Mouse (Mus musculus) midbrain, embryonic 14.5 days (tissue): ENCODE data around the gene Pcdh15. TPM values are rescaled to one million over a fixed set of nuclear protein-coding genes. Genes with fewer than 3 reads are reported as not detected.
A peak's percentile ranks its signal among the peaks of the same experiment; 100 is the strongest.

ENCODE experiments used
- ATAC-seq: fragments of 200-750 bp; cut with Nextera tagmentation; 2 replicates; pipeline ENCODE4 v1.8.0; 2017; ENCODE audit warnings: moderate number of reproducible peaks, moderate library complexity; ENCODE audit not compliant: low FRiP score, low TSS enrichment
- DNase-seq: peaks from one replicate; pipeline ENCODE4 v3.0.0-alpha.2; 2015
- H3K27ac ChIP-seq: fragments of 300-500 bp; sonication (generic); replicated peaks from 2 replicates; pipeline ENCODE4 v1.5.1; 2014; ENCODE audit warnings: mild to moderate bottlenecking, low read depth, low read length, moderate library complexity
- H3K27me3 ChIP-seq: fragments of 300-500 bp; sonication (generic); 2 replicates; pipeline ENCODE4 v1.6.1; 2014; ENCODE audit warnings: low read length, control low read depth, mixed read lengths; ENCODE audit not compliant: control insufficient read depth, insufficient read depth
- H3K36me3 ChIP-seq: fragments of 300-500 bp; sonication (generic); 2 replicates; pipeline ENCODE4 v1.6.1; 2014; ENCODE audit warnings: low read length, control low read depth; ENCODE audit not compliant: control insufficient read depth, insufficient read depth
- H3K4me1 ChIP-seq: fragments of 300-500 bp; sonication (generic); 2 replicates; pipeline ENCODE4 v1.6.1; 2014; ENCODE audit warnings: mild to moderate bottlenecking, antibody characterized with exemption, low read length, control low read depth; ENCODE audit not compliant: control insufficient read depth, insufficient read depth
- H3K4me2 ChIP-seq: fragments of 300-500 bp; sonication (generic); 2 replicates; pipeline ENCODE4 v1.6.1; 2014; ENCODE audit warnings: mild to moderate bottlenecking, low read length, moderate library complexity
- H3K4me3 ChIP-seq: fragments of 300-500 bp; sonication (generic); replicated peaks from 2 replicates; pipeline ENCODE4 v1.5.1; 2014; ENCODE audit warnings: low read depth, low read length
- H3K9ac ChIP-seq: fragments of 300-500 bp; sonication (generic); replicated peaks from 2 replicates; pipeline ENCODE4 v1.6.1; 2014; ENCODE audit warnings: mild to moderate bottlenecking, low read length, moderate library complexity
- H3K9me3 ChIP-seq: fragments of 300-500 bp; sonication (generic); 2 replicates; pipeline ENCODE4 v1.6.1; 2016; ENCODE audit warnings: low read length, control low read depth, mixed read lengths; ENCODE audit not compliant: control insufficient read depth
- WGBS: fragments of 180-500 bp; shearing (Covaris S2); extraction: QIAGEN DNeasy Blood & Tissue Kit; methylation state at CpG from one replicate; pipeline ENCODE4 v1.1.7; 2014; 5-methylcytosine and 5-hydroxymethylcytosine counted together
- polyA plus RNA-seq: library from polyadenylated mRNA; unstranded; fragments of >200 nt; fragmentation: Nextera tagmentation; extraction: Ambion mirVana; gene quantifications from 2 replicates; pipeline ENCODE4 v1.2.1, GENCODE M21; 2014

Pcdh15 gene
- polyA plus RNA-seq, 1 experiment from 2014 or later: 10.4 TPM

GRCm38 (mm10) chr10:73788163-73788562, 689.0 kb downstream of the Pcdh15 start:
- Histone ChIP-seq H3K4me3 (no peak overlapping the region), H3K36me3 (no peaks in the 10 kb centered on the region), H3K27me3 (no peaks in the 10 kb centered on the region), H3K27ac (no peak overlapping the region), H3K9me3 (no peaks in the 10 kb centered on the region), H3K4me2 (no peak overlapping the region), H3K4me1 (no peaks in the 10 kb centered on the region), H3K9ac (no peak overlapping the region)
- 81% methylated on average over 3 of the region's 3 CpGs for WGBS
- ATAC-seq (no peak), DNase-seq (no peak)

- H3K36me3 ChIP-seq: no peaks in the 10 kb centered on the region
- no peaks in the 10 kb centered on the region for H3K9me3 ChIP-seq
- no peaks in the 10 kb centered on the region for H3K4me1 ChIP-seq
- no peak overlapping the region for H3K27ac ChIP-seq
- no peak overlapping the region for H3K4me3 ChIP-seq
- no peaks in the 10 kb centered on the region for H3K27me3 ChIP-seq
- ATAC-seq: no peak
- no peak for DNase-seq
- H3K9ac ChIP-seq: no peak overlapping the region
- 89% methylated on average over 4 of the region's 4 CpGs for WGBS
- H3K4me2 ChIP-seq: no peak overlapping the region
Measured at GRCm38 (mm10) chr10:73805069-73805468, 705.9 kb downstream of the Pcdh15 start.

GRCm38 (mm10) chr10:73812311-73812710, 713.2 kb downstream of the Pcdh15 start:
- no peak overlapping the region for H3K27ac ChIP-seq
- no peaks in the 10 kb centered on the region for H3K36me3 ChIP-seq
- ATAC-seq (no peak), DNase-seq (no peak)
- H3K9me3 ChIP-seq: no peaks in the 10 kb centered on the region
- no peak overlapping the region for H3K9ac ChIP-seq
- H3K27me3 ChIP-seq: no peaks in the 10 kb centered on the region
- WGBS: 78% methylated on average over 8 of the region's 8 CpGs
- no peak overlapping the region for H3K4me3 ChIP-seq
- no peaks in the 10 kb centered on the region for H3K4me1 ChIP-seq
- H3K4me2 ChIP-seq: no peak overlapping the region

- Histone ChIP-seq H3K27ac (no peak overlapping the region), H3K9ac (peak overlapping the region; percentile 25; the same call in 1 of the 2 replicates), H3K27me3 (no peaks in the 10 kb centered on the region), H3K9me3 (no peaks in the 10 kb centered on the region), H3K4me2 (peak overlapping the region; percentile 48), H3K4me3 (peak overlapping the region; percentile 22), H3K36me3 (no peaks in the 10 kb centered on the region), H3K4me1 (peaks cover 8% of the 10 kb centered on the region; the same call in 1 of the 2 replicates)
- peak; percentile 82 for ATAC-seq
- WGBS: 28% methylated on average over 22 of the region's 22 CpGs
- peak; percentile 77 for DNase-seq
Measured at GRCm38 (mm10) chr10:73821657-73822583, 722.8 kb downstream of the Pcdh15 start.

GRCm38 (mm10) chr10:73823214-73823613, 724.1 kb downstream of the Pcdh15 start:
- no peak for ATAC-seq
- DNase-seq: no peak
- Histone ChIP-seq H3K4me3 (no peak overlapping the region), H3K27ac (no peak overlapping the region), H3K27me3 (no peaks in the 10 kb centered on the region), H3K9me3 (no peaks in the 10 kb centered on the region), H3K36me3 (no peaks in the 10 kb centered on the region), H3K4me2 (no peak overlapping the region), H3K4me1 (peaks cover 8% of the 10 kb centered on the region; the same call in 1 of the 2 replicates), H3K9ac (no peak overlapping the region)
- WGBS: 78% methylated on average over 4 of the region's 4 CpGs

GRCm38 (mm10) chr10:73826354-73826753, 727.2 kb downstream of the Pcdh15 start:
- H3K9ac ChIP-seq: no peak overlapping the region
- H3K27me3 ChIP-seq: no peaks in the 10 kb centered on the region
- ATAC-seq (0 out of 2 replicates have a peak, but pooled peaks have one; percentile 26), DNase-seq (peak; percentile 16)
- no peaks in the 10 kb centered on the region for H3K9me3 ChIP-seq
- 61% methylated on average over 8 of the region's 8 CpGs for WGBS
- no peak overlapping the region for H3K4me2 ChIP-seq
- no peaks in the 10 kb centered on the region for H3K36me3 ChIP-seq
- H3K27ac ChIP-seq: no peak overlapping the region
- peaks cover 8% of the 10 kb centered on the region; the same call in 1 of the 2 replicates for H3K4me1 ChIP-seq
- no peak overlapping the region for H3K4me3 ChIP-seq

GRCm38 (mm10) chr10:73828781-73829180, 729.6 kb downstream of the Pcdh15 start:
- no peaks in the 10 kb centered on the region for H3K4me1 ChIP-seq
- H3K4me2 ChIP-seq: no peak overlapping the region
- ATAC-seq (no peak), DNase-seq (no peak)
- no peaks in the 10 kb centered on the region for H3K36me3 ChIP-seq
- no peak overlapping the region for H3K4me3 ChIP-seq
- H3K27me3 ChIP-seq: no peaks in the 10 kb centered on the region
- H3K27ac ChIP-seq: no peak overlapping the region
- WGBS: 88% methylated on average over 2 of the region's 2 CpGs
- no peaks in the 10 kb centered on the region for H3K9me3 ChIP-seq
- no peak overlapping the region for H3K9ac ChIP-seq

- Histone ChIP-seq H3K27me3 (no peaks in the 10 kb centered on the region), H3K27ac (no peak overlapping the region), H3K36me3 (no peaks in the 10 kb centered on the region), H3K9ac (no peak overlapping the region), H3K4me2 (no peak overlapping the region), H3K4me3 (no peak overlapping the region), H3K4me1 (no peaks in the 10 kb centered on the region), H3K9me3 (no peaks in the 10 kb centered on the region)
- no peak for DNase-seq
- ATAC-seq: no peak
- 73% methylated on average over 3 of the region's 3 CpGs for WGBS
Measured at GRCm38 (mm10) chr10:73844998-73845397, 745.9 kb downstream of the Pcdh15 start.

GRCm38 (mm10) chr10:73862181-73862580, 763.0 kb downstream of the Pcdh15 start:
- 33% methylated on average over 4 of the region's 4 CpGs for WGBS
- H3K4me2 ChIP-seq: no peak overlapping the region
- H3K4me1 ChIP-seq: no peaks in the 10 kb centered on the region
- DNase-seq (peak; percentile 14), ATAC-seq (no peak)
- H3K9ac ChIP-seq: no peak overlapping the region
- no peak overlapping the region for H3K4me3 ChIP-seq
- H3K27ac ChIP-seq: no peak overlapping the region
- no peaks in the 10 kb centered on the region for H3K9me3 ChIP-seq
- no peaks in the 10 kb centered on the region for H3K27me3 ChIP-seq
- H3K36me3 ChIP-seq: no peaks in the 10 kb centered on the region
